Mouse (Mus musculus) CH12.LX (cell line): ENCODE measurements around the gene Lipe. TPM values are rescaled to one million over a fixed set of nuclear protein-coding genes. Genes with fewer than 3 reads are reported as not detected.
"Not testable (repeated sequence)": the region's sequence is repeated elsewhere in the genome, so short reads cannot be mapped to it uniquely, and the experiment has no call there.

Experiments used
- DNase-seq: peaks from one replicate; pipeline ENCODE4 v3.0.0-alpha.2; 2013; ENCODE audit errors: extremely low read depth
- H3K27ac ChIP-seq: 2 replicates; pipeline ENCODE4 v1.5.1; 2012; ENCODE audit warnings: low read depth, mild to moderate bottlenecking, control low read depth, moderate library complexity; ENCODE audit not compliant: insufficient read depth
- H3K27me3 ChIP-seq: replicated peaks from 2 replicates; pipeline ENCODE3; 2012; ENCODE audit warnings: inconsistent platforms
- H3K36me3 ChIP-seq, 2 experiments: replicated peaks in 1 of 2; 2 replicates each; pipeline versions ENCODE3 to v1.6.1; 2012; ENCODE audit warnings: inconsistent platforms in 1 of 2, low read length in 1 of 2, mild to moderate bottlenecking in 1 of 2, mixed read lengths in 1 of 2, moderate library complexity in 1 of 2; ENCODE audit not compliant: control insufficient read depth in 1 of 2, insufficient read depth in 1 of 2
- H3K4me1 ChIP-seq, 2 experiments: 2 replicates each; pipeline ENCODE4 v1.6.1; 2012; ENCODE audit warnings: inconsistent platforms in 1 of 2, moderate library complexity in 1 of 2; ENCODE audit not compliant: insufficient read depth in 2 of 2, control insufficient read depth in 1 of 2
- H3K4me2 ChIP-seq: 2 replicates; pipeline ENCODE4 v1.6.1; 2012; ENCODE audit warnings: low read depth, mild to moderate bottlenecking, control low read depth; ENCODE audit not compliant: poor library complexity, insufficient read depth, severe bottlenecking
- H3K4me3 ChIP-seq, 3 experiments: fragments of 150-350 bp in 1 of 3; sonication (generic) in 1 of 3; replicated peaks in 1 of 3; 2 replicates each; pipeline versions ENCODE3 to v1.5.1; 2011 to 2012; ENCODE audit warnings: low read depth in 2 of 3, low read length in 2 of 3, mild to moderate bottlenecking in 2 of 3, moderate library complexity in 2 of 3, control low read depth in 1 of 3, improper control_type of control experiment in 1 of 3, inconsistent platforms in 1 of 3, mixed read lengths in 1 of 3; ENCODE audit not compliant: poor library complexity in 1 of 3
- H3K79me2 ChIP-seq: replicated peaks from 2 replicates; pipeline ENCODE4 v1.6.1; 2012; ENCODE audit warnings: mild to moderate bottlenecking, moderate library complexity; ENCODE audit not compliant: control insufficient read depth, poor library complexity, insufficient read depth, severe bottlenecking; ENCODE audit errors: extremely low read depth
- H3K9ac ChIP-seq: 2 replicates; pipeline ENCODE4 v1.6.1; 2012; ENCODE audit warnings: low read depth, mild to moderate bottlenecking, control low read depth, moderate library complexity; ENCODE audit not compliant: insufficient read depth
- H3K9me3 ChIP-seq: replicated peaks from 2 replicates; pipeline ENCODE3; 2012; ENCODE audit warnings: low read length, inconsistent platforms, mixed read lengths
- BHLHE40 ChIP-seq: IDR thresholded peaks from 2 replicates; pipeline ENCODE4 v1.6.1; 2011; ENCODE audit warnings: mild to moderate bottlenecking, low read depth, low read length, improper control_type of control experiment
- CTCF ChIP-seq, 2 experiments: IDR thresholded peaks in 1 of 2; conservative IDR thresholded peaks in 1 of 2; 2 replicates each; pipeline ENCODE4 v1.5.1; 2011 to 2012; ENCODE audit warnings: low read depth in 2 of 2, low read length in 2 of 2, improper control_type of control experiment in 1 of 2, inconsistent platforms in 1 of 2, mild to moderate bottlenecking in 1 of 2, moderate library complexity in 1 of 2
- ETS1 ChIP-seq: conservative IDR thresholded peaks from 2 replicates; pipeline ENCODE4 v1.6.1; 2012; ENCODE audit warnings: low read depth, mild to moderate bottlenecking, inconsistent platforms, low read length, improper control_type of control experiment, moderate library complexity
- IRF4 ChIP-seq: IDR thresholded peaks from 2 replicates; pipeline ENCODE4 v1.6.1; 2014; ENCODE audit warnings: low read depth, mild to moderate bottlenecking, inconsistent platforms, low read length, improper control_type of control experiment
- MAFK ChIP-seq: IDR thresholded peaks from 2 replicates; pipeline ENCODE4 v1.6.1; 2011; ENCODE audit warnings: low read length, improper control_type of control experiment; ENCODE audit not compliant: insufficient replicate concordance
- MYC ChIP-seq: IDR thresholded peaks from 2 replicates; pipeline ENCODE4 v1.6.1; 2011; ENCODE audit warnings: low read depth, mild to moderate bottlenecking, improper control_type of control experiment, low read length
- RAD21 ChIP-seq: IDR thresholded peaks from 2 replicates; pipeline ENCODE4 v1.6.1; 2011; ENCODE audit warnings: low read depth, mild to moderate bottlenecking, low read length, improper control_type of control experiment, moderate library complexity
- SMC3 ChIP-seq: IDR thresholded peaks from 2 replicates; pipeline ENCODE4 v1.6.1; 2011; ENCODE audit warnings: low read depth, low read length, improper control_type of control experiment
- TBP ChIP-seq: conservative IDR thresholded peaks from 2 replicates; pipeline ENCODE4 v1.6.1; 2011; ENCODE audit warnings: low read depth, low read length, improper control_type of control experiment
- dilution Hi-C: fragments of 300-500 bp; cut with MboI; formaldehyde crosslinking; loops from 2 replicates; pipeline ENCODE4 v1.14.3; 2020; ENCODE audit warnings: low sequenced_read_pairs; ENCODE audit not compliant: extremely low pct_unique_long_range_greater_than_20kb, extremely low pct_ligation_motif_present
- in situ Hi-C: fragments of 300-500 bp; cut with MboI; formaldehyde crosslinking; loops from 3 replicates; pipeline ENCODE4 v1.14.3; 2019; ENCODE audit warnings: low sequenced_read_pairs, low pct_ligation_motif_present, low pct_unique_long_range_greater_than_20kb, mixed read lengths
- polyA plus RNA-seq: library from polyadenylated mRNA; unstranded; fragments of >175 nt; gene quantifications from 2 replicates; pipeline ENCODE4 v1.2.1, GENCODE M21; 2012; ENCODE audit warnings: low read depth; ENCODE audit not compliant: insufficient read length
- total RNA-seq, 2 experiments: library from RNA; depleted of rRNA; stranded (reverse); fragments of 300-350 nt in 1 of 2; fragments of >200 nt in 1 of 2; gene quantifications; 2 replicates each; pipeline ENCODE4 v1.2.3; 2012 to 2014

Lipe gene
- total and polyA plus RNA-seq, 3 experiments, result 2.8 to 5.9 (median 3.4) TPM

DNA sequence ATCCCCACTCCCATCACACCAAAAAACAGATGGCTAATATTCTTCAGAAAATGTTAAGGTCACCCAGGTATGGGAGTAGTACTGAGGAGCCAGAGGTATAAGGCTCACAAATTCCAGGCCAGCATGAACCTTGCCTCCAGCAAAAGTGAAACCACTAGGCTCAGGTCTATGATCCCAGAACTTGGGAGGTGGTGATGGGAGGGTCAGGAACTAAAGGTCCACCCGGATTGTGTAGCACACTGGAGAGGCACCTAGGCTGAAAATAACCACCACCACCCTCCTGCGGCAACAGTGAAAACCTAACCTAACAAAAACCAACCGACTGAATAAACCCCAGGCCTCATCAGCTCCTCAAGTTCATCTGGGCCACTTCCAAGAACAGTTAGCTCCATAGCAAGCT, 29.8 kb upstream of the Lipe start:
- H3K36me3 ChIP-seq, result no peaks in the 10 kb centered on the region
- H3K79me2 ChIP-seq, result no peaks in the 10 kb centered on the region
- peaks cover 12 to 55% of the 10 kb centered on the region in 2 experiments for H3K4me1 ChIP-seq
- H3K27me3 ChIP-seq, result no peaks in the 10 kb centered on the region
- TF ChIP-seq CTCF (conservative IDR thresholded peaks at IDR 0.05 in 1 of 2, IDR thresholded peaks at IDR 0.05 in 1 of 2; ENCODE audit: low read depth in 2 of 2, low read length in 2 of 2) (no peak), BHLHE40 (no peak), TBP (no peak), ETS1 (no peak)
- no peak for DNase-seq
- in situ Hi-C loops (no loop called here), dilution Hi-C loops (no loop called here)
- H3K4me2 ChIP-seq, result no peak overlapping the region
- no peak overlapping the region for H3K4me3 ChIP-seq
- no peaks in the 10 kb centered on the region for H3K9me3 ChIP-seq
- no peak overlapping the region for H3K9ac ChIP-seq
- H3K27ac ChIP-seq, result no peak overlapping the region

DNA sequence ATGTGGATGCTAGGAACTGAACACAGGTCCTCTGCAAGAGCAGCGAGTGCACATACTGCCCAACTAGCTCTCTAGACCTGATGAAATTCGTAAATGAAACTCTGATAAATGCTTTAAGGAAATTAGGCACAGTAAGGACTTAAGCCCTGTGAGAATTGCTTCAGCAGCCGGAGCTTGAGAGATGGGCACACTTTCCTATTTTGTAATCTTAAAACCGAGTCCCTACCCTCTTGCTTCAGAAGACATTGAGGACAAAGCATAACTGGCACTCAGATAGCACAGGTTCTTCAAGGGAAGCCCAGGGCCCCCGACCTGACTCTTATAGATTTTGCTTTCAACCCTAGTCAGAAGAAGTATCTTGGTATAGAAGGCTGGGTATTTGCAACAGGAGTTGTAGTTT, 28.6 kb upstream of the Lipe start:
- no peak overlapping the region for H3K9ac ChIP-seq
- no peaks in the 10 kb centered on the region for H3K79me2 ChIP-seq
- peaks cover 5 to 45% of the 10 kb centered on the region in 2 experiments; a peak in 2 of 4 replicates for H3K4me1 ChIP-seq
- DNase-seq, result no peak
- H3K36me3 ChIP-seq, result no peaks in the 10 kb centered on the region
- no peak overlapping the region for H3K4me3 ChIP-seq
- H3K4me2 ChIP-seq, result 0 out of 2 replicates have a peak overlapping the region, but pooled peaks have one; percentile 7
- no peak for TF ChIP-seq MAFK
- no peak for TF ChIP-seq IRF4
- no peak for TF ChIP-seq ETS1
- dilution Hi-C loops, result no loop called here
- no peaks in the 10 kb centered on the region for H3K9me3 ChIP-seq
- in situ Hi-C loops, result no loop called here
- H3K27ac ChIP-seq, result no peak overlapping the region
- H3K27me3 ChIP-seq, result no peaks in the 10 kb centered on the region

DNA sequence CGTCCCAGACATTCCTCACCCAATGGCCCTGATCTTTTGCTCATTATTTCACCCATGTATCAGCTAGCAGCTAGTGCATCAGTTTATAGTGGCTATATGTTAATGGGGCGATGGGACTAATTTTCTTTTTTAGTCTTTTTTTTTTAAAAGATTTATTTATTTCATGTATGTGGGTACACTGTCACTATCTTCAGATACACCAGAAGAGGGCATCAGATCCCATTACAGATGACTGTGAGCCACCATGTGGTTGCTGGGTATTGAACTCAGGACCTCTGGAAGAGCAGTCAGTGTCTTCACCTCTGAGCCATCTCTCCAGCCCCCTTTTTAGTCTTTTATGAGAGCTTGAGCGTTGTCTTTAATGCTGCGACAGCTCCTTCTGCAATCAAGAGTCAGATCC, 27.9 kb upstream of the Lipe start:
- in situ Hi-C loops, result not testable (repeated sequence)

More for the DNA sequence above, 27.9 kb upstream of the Lipe start:
- H3K9me3 ChIP-seq, H3K36me3 ChIP-seq, H3K4me2 ChIP-seq, dilution Hi-C loops, H3K79me2 ChIP-seq, H3K27me3 ChIP-seq, H3K27ac ChIP-seq, H3K4me3 ChIP-seq, DNase-seq, H3K9ac ChIP-seq: not testable (repeated sequence)
- H3K4me1 ChIP-seq, result peaks cover 5 to 37% of the 10 kb centered on the region in 2 experiments; a peak in 2 of 4 replicates
- TF ChIP-seq RAD21 (peak; percentile 30), SMC3 (peak; percentile 48), CTCF (conservative IDR thresholded peaks at IDR 0.05 in 1 of 2, IDR thresholded peaks at IDR 0.05 in 1 of 2; ENCODE audit: low read depth in 2 of 2, low read length in 2 of 2) (peak; percentile 4 to 55; a peak in 2 of 4 replicates), MYC (0 out of 2 replicates have a peak, but pooled peaks have one; percentile 48)
